Mouse (Mus musculus): ENCODE results near the gene 3110082I17Rik.
"Not testable (repeated sequence)": the region's sequence is repeated elsewhere in the genome, so short reads cannot be mapped to it uniquely, and the experiment has no call there.

The 3110082I17Rik gene

DNA sequence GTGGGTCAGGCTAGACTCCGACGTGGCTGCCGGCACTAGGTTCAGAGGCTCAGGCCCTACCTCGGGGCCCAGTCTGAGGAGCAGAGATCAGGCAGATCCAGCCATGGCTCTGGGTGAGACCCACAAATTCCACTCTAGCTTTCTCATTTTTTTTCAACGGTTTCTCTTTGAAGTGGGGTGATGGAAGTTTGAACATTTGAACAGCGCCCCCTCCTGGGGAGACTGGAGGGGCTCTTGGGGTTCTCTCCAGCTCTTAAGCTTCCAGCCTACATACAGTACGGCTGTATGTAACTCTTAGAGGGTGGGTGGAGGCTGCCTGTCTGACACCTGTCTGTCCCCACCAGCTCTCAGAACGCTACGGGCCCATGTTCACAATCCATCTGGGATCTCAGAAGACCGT lies 106.8 kb downstream of the 3110082I17Rik start:
- peak; percentile 65 for DNase-seq (ENCODE audit: low read depth, low spot score)

GRCm38 (mm10) chr5:139352317-139352716 lies 108.0 kb downstream of the 3110082I17Rik start, which contains the start of gene Cyp2w1:
Cyp2w1 (plus strand) TSS chr5:139352617.
- no peak for DNase-seq (ENCODE audit: low read depth, low spot score)

- DNase-seq (ENCODE audit: low read depth, low spot score) = no peak
Observed at GRCm38 (mm10) chr5:139351628-139352027, 108.7 kb downstream of the 3110082I17Rik start.

- no peak for DNase-seq (ENCODE audit: low read depth, low spot score)
Observed at GRCm38 (mm10) chr5:139351134-139351533, 109.2 kb downstream of the 3110082I17Rik start, which contains the start of gene Cox19. Cox19 (minus strand) TSS chr5:139351418.

DNA sequence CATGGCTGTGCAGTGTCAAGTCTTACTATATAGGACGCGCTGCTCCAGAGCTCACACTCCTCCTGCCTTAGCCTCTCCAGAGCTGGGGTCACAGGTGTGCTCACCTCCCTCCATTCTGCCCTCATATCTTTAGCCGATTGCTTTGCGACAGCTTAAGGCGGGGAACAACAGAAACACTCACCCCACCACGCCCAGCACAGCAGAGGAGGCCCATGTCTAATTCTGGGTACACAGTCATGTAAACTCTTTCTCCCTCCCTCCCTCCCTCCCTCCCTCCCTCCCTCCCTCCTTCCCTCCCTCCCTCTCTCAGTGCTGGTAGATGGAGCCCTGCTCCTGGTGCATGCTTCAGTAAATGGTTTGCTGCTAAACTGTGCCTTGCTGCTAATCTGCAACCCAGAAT lies 110.6 kb downstream of the 3110082I17Rik start:
- no peak for DNase-seq (ENCODE audit: low read depth, low spot score)

DNA sequence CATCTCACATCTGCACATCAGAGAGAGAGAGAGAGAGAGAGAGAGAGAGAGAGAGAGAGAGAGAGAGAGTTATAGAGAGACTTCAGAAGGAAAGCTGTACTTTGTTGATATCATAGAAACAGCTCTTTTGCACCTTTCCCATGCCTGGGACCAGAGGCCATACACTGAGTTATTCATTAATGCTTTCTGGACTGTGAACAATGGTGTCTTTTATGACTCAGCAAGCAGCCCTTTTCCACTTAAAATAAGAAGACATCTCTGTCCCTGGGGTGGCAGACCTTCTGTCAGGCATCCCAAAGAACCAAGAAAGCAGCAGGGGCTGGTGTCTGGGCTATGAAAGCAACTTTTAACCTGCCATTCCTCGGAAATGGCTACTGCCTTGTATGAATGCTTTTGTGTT lies 113.1 kb downstream of the 3110082I17Rik start:
- no peak for DNase-seq (ENCODE audit: low read depth, low spot score)

DNA sequence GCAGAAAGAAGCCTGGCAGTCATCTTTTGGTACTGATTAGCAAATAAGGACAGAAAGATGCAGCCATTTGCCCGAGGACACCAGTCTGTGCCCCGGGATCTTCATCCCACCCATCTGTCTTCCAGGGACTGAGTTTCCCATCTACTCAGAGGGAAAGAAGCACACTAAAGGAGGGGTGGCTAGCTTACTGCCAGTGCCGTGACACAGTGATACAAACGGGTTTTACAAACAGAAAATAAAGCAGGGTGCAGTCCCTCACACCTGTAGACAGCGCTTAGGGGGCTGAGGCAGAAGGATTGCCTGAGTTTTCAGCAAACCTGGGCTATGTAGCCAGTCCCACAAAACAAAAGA lies 115.0 kb downstream of the 3110082I17Rik start:
- no peak for DNase-seq (ENCODE audit: low read depth, low spot score)

GRCm38 (mm10) chr5:139344687-139345363 lies 115.5 kb downstream of the 3110082I17Rik start:
- DNase-seq (ENCODE audit: low read depth, low spot score) = peak; percentile 92

DNA sequence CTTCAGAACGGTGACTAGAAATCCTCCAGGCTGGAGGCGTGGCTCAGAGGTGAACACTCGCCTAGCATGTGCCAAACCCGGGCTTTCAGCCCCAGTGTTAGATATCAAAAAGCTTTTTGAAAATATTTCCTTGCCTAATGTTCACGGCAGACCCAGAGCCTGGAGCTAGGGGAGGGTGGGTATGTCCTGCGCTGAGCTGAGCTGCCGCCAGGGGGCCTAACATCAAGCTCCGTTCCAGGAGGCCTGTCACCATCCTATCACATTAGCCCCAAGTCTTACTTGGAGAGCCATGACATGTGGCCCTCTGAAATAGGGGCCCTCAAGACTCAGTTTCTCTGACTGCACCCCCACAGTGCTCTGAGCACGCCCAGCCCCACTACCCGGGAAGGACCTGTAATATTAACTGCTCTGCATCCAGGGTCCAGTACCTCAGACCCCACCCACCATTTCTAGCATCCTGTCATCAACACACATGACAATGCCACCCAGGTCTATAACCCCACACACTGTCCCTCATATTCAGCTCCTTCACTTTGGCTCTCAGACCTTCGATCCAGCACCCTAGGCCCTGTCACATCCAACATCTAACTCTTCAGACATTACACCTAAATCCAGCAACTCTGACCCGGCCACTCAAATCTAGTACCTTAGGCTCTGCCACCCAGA lies 116.2 kb downstream of the 3110082I17Rik start:
- DNase-seq (ENCODE audit: low read depth, low spot score) = peak; percentile 84

- no peak for DNase-seq (ENCODE audit: low read depth, low spot score)
Observed at GRCm38 (mm10) chr5:139338891-139339290, 121.4 kb downstream of the 3110082I17Rik start.

GRCm38 (mm10) chr5:139338403-139338802 lies 121.9 kb downstream of the 3110082I17Rik start:
- no peak for DNase-seq (ENCODE audit: low read depth, low spot score)

- no peak for DNase-seq (ENCODE audit: low read depth, low spot score)
Observed at GRCm38 (mm10) chr5:139337826-139338370, 122.4 kb downstream of the 3110082I17Rik start.

- no peak for DNase-seq (ENCODE audit: low read depth, low spot score)
Observed at GRCm38 (mm10) chr5:139335634-139336033, 124.7 kb downstream of the 3110082I17Rik start.

DNA sequence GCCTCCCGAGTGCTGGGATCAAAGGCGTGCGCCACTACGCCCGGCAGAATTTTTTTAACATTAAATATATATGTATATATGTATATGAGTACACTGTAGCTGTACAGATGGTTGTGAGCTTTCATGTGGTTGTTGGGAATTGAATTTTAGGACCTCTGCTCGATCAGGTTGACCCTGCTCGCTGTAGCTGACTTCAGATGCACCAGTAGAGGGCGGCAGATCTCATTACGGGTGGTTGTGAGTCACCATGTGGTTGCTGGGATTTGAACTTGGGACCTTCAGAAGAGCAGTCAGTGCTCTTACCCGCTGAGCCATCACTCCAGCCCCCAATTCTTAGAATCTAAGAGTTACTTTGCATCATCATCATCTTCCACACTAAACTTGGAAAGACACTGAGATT lies 125.9 kb downstream of the 3110082I17Rik start:
- DNase-seq (ENCODE audit: low read depth, low spot score) = not testable (repeated sequence)

DNA sequence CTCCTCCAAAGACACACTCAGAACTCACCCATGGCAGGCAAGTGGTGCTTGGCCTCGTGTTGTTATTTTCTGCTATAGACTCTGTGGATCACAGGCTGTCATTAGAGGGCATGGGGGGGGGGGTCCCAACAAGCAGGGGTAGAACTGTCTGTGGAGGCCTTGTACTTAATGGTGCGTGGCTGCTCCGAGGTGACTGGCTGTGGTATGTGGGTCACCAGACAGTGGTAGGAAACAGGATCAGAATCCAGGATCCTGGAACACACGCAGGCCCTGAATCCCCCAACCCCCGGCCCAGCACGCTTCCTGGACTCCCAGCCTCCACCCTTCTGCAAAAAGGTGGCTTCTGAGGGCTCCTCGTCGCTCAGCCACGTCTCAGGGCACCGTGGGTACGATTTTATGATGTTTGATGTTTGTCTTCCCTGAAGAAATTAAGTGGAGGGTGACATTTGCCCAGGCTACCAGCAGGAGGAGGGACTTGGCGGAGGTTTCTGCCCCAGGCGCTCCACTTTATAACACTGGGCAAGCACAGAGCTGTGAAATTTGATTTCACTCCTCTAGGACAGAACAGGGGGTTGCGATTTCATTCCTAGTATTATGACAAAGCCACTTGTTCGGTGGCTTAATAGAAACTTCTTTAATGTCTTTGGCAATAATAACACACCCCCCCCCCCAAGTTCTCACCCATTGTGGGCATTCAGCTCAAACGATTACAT lies 126.9 kb downstream of the 3110082I17Rik start:
- DNase-seq (ENCODE audit: low read depth, low spot score) = no peak

DNA sequence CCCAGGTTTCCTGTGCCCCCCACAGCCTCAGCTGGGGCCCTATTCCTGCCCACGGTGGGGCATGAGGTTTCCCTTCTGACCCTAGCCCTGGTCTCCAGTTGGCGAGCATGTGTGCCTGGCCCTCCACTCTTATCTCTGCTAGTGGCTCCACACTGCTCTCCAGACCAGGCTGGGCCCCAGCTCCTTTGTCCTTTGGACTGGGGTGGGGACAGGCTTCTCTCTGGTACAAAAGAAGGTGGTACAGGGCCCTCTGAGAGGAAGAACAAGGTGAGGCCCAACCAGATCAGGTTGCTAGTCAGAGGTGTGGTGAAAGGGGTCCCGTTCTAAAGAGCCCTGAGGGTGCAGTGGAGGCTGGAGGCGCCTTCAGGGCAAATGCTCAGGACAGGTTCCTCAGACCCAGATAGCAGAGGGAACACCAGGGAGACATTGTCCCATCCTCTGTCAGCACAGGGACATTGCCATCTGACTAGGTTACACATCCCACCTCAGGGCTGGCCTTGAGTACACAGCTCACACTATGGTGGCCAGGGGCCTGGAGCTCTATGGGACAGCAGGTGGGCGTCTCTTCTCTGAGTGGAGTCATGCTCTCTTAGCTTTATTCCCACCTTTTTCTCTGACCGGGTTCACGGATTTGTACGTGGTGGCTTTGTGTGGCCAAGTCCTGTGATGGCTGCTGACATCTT lies 127.6 kb downstream of the 3110082I17Rik start:
- DNase-seq (ENCODE audit: low read depth, low spot score) = no peak

GRCm38 (mm10) chr5:139331742-139332141 lies 128.6 kb downstream of the 3110082I17Rik start:
- peak; percentile 56 for DNase-seq (ENCODE audit: low read depth, low spot score)

DNA sequence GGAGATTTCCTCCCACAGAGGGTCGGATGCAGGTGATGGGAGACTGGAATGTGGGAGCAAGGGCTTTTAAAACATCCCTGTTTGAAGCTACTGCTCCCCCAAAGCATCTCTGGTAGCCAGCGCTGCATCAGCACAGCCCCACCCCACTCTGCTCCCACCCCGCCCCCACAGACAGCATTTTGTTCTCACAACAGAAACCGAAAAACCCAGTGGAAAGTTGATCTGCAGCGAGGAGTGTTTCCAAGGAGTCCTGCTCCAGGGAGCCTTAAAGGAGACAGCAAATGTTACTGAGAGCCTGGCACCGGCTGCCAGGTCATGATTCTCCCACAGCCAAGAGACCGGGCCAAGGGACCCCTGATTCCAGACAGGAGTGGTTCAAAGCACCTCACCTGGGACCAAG lies 129.6 kb downstream of the 3110082I17Rik start:
- DNase-seq (ENCODE audit: low read depth, low spot score) = no peak

GRCm38 (mm10) chr5:139327634-139328020 lies 132.7 kb downstream of the 3110082I17Rik start:
- no peak for DNase-seq (ENCODE audit: low read depth, low spot score)

- DNase-seq (ENCODE audit: low read depth, low spot score) = no peak
Observed at GRCm38 (mm10) chr5:139326986-139327633, 133.2 kb downstream of the 3110082I17Rik start.

GRCm38 (mm10) chr5:139326111-139326696 lies 134.1 kb downstream of the 3110082I17Rik start:
- DNase-seq (ENCODE audit: low read depth, low spot score) = peak; percentile 39
